Mouse (Mus musculus): ENCODE measurements at regions not wholly inside any gene's neighbourhood (a gene's known extent, or its start where the extent isn't known, plus 50 kb on each side); places are given as distances from the start of the nearest gene placed in this dataset.

GRCm38 (mm10) chr2:79186878-79187277 lies 68.3 kb upstream of the Itga4 start:
- no peak for DNase-seq (ENCODE audit: low read depth, low spot score)
- H3K4me3 ChIP-seq (ENCODE audit: control insufficient read depth in 1 of 2, insufficient read depth in 1 of 2, low read depth in 2 of 2, low read length in 2 of 2) = no peak overlapping the region
- no peaks in the 10 kb centered on the region for H3K27me3 ChIP-seq (ENCODE audit: control insufficient read depth in 1 of 2, insufficient read depth in 2 of 2, low read length in 2 of 2)
- H3K79me2 ChIP-seq (ENCODE audit: control insufficient read depth, insufficient read depth, low read length, poor library complexity) = no peaks in the 10 kb centered on the region
- peaks cover 0 to 2% of the 10 kb centered on the region in 2 experiments; a peak in 1 of 4 replicates for H3K4me1 ChIP-seq (ENCODE audit: control insufficient read depth in 1 of 2, insufficient read depth in 2 of 2, low read length in 2 of 2)
- H3K9me3 ChIP-seq (replicated peaks; ENCODE audit: insufficient read depth, low read length) = no peaks in the 10 kb centered on the region
- H3K9ac ChIP-seq (ENCODE audit: control insufficient read depth, low read depth, low read length, poor library complexity, severe bottlenecking) = no peak overlapping the region
- H3K27ac ChIP-seq (ENCODE audit: control insufficient read depth, low read depth, low read length) = no peak overlapping the region
- no peaks in the 10 kb centered on the region for H3K36me3 ChIP-seq (ENCODE audit: control insufficient read depth in 1 of 2, insufficient read depth in 2 of 2, low read length in 2 of 2)
- TF ChIP-seq BHLHE40 (IDR thresholded peaks at IDR 0.05; ENCODE audit: borderline replicate concordance, low read depth, low read length) = no peak
- no peak for TF ChIP-seq GABPA (IDR thresholded peaks at IDR 0.05; ENCODE audit: low read depth, low read length)

GRCm38 (mm10) chr2:79188511-79189193 lies 66.6 kb upstream of the Itga4 start:
- H3K4me1 ChIP-seq (ENCODE audit: control insufficient read depth in 1 of 2, insufficient read depth in 2 of 2, low read length in 2 of 2) = peaks cover 0 to 2% of the 10 kb centered on the region in 2 experiments; a peak in 1 of 4 replicates
- no peaks in the 10 kb centered on the region for H3K9me3 ChIP-seq (replicated peaks; ENCODE audit: insufficient read depth, low read length)
- no peak for DNase-seq (ENCODE audit: low read depth, low spot score)
- H3K27ac ChIP-seq (ENCODE audit: control insufficient read depth, low read depth, low read length) = no peak overlapping the region
- no peaks in the 10 kb centered on the region for H3K36me3 ChIP-seq (ENCODE audit: control insufficient read depth in 1 of 2, insufficient read depth in 2 of 2, low read length in 2 of 2)
- no peaks in the 10 kb centered on the region for H3K27me3 ChIP-seq (ENCODE audit: control insufficient read depth in 1 of 2, insufficient read depth in 2 of 2, low read length in 2 of 2)
- TF ChIP-seq TBP (IDR thresholded peaks at IDR 0.05; ENCODE audit: low read depth, low read length) (no peak), MAZ (IDR thresholded peaks at IDR 0.05; ENCODE audit: low read depth, low read length) (no peak), NELFE (IDR thresholded peaks at IDR 0.05; ENCODE audit: low read depth, low read length) (no peak)
- H3K79me2 ChIP-seq (ENCODE audit: control insufficient read depth, insufficient read depth, low read length, poor library complexity) = no peaks in the 10 kb centered on the region
- no peak overlapping the region for H3K9ac ChIP-seq (ENCODE audit: control insufficient read depth, low read depth, low read length, poor library complexity, severe bottlenecking)
- H3K4me3 ChIP-seq (ENCODE audit: control insufficient read depth in 1 of 2, insufficient read depth in 1 of 2, low read depth in 2 of 2, low read length in 2 of 2) = no peak overlapping the region

- H3K27me3 ChIP-seq (ENCODE audit: control insufficient read depth in 1 of 2, insufficient read depth in 2 of 2, low read length in 2 of 2) = no peaks in the 10 kb centered on the region
- no peak for TF ChIP-seq NRF1 (IDR thresholded peaks at IDR 0.05; ENCODE audit: insufficient read depth, low read depth, low read length, poor library complexity, severe bottlenecking)
- TF ChIP-seq ZKSCAN1 (IDR thresholded peaks at IDR 0.05; ENCODE audit: low read depth, low read length) = no peak
- TF ChIP-seq SIN3A (IDR thresholded peaks at IDR 0.05; ENCODE audit: low read length) = no peak
- TF ChIP-seq ZC3H11A (IDR thresholded peaks at IDR 0.05; ENCODE audit: low read depth, low read length) = no peak
- TF ChIP-seq TAL1 (IDR thresholded peaks at IDR 0.05; ENCODE audit: low read length) = no peak
- TF ChIP-seq CTCF (IDR thresholded peaks at IDR 0.05 in 2 of 3, conservative IDR thresholded peaks at IDR 0.05 in 1 of 3; ENCODE audit: control insufficient read depth in 1 of 3, insufficient read depth in 1 of 3, low read depth in 2 of 3, low read length in 3 of 3, poor library complexity in 1 of 3, severe bottlenecking in 1 of 3) = no peak
Measured at GRCm38 (mm10) chr2:79193851-79194250, 61.4 kb upstream of the Itga4 start.

More at GRCm38 (mm10) chr2:79193851-79194250, 61.4 kb upstream of the Itga4 start:
- no peak for DNase-seq (ENCODE audit: low read depth, low spot score)
- no peak overlapping the region for H3K27ac ChIP-seq (ENCODE audit: control insufficient read depth, low read depth, low read length)
- H3K9ac ChIP-seq (ENCODE audit: control insufficient read depth, low read depth, low read length, poor library complexity, severe bottlenecking) = no peak overlapping the region
- no peaks in the 10 kb centered on the region for H3K79me2 ChIP-seq (ENCODE audit: control insufficient read depth, insufficient read depth, low read length, poor library complexity)
- H3K9me3 ChIP-seq (replicated peaks; ENCODE audit: insufficient read depth, low read length) = no peaks in the 10 kb centered on the region
- H3K36me3 ChIP-seq (ENCODE audit: control insufficient read depth in 1 of 2, insufficient read depth in 2 of 2, low read length in 2 of 2) = no peaks in the 10 kb centered on the region
- no peaks in the 10 kb centered on the region for H3K4me1 ChIP-seq (ENCODE audit: control insufficient read depth in 1 of 2, insufficient read depth in 2 of 2, low read length in 2 of 2)
- H3K4me3 ChIP-seq (ENCODE audit: control insufficient read depth in 1 of 2, insufficient read depth in 1 of 2, low read depth in 2 of 2, low read length in 2 of 2) = no peak overlapping the region

All from MEL (cell line).